Mouse (Mus musculus) stomach, embryonic 14.5 days (tissue): ENCODE results near the gene Uts2b. TPM values are rescaled to one million over a fixed set of nuclear protein-coding genes. Genes with fewer than 3 reads are reported as not detected.
"Not testable (repeated sequence)": the region's sequence is repeated elsewhere in the genome, so short reads cannot be mapped to it uniquely, and the experiment has no call there.

Experiments
- ATAC-seq: fragments of 200-750 bp; cut with Nextera tagmentation; 2 replicates; pipeline ENCODE4 v1.8.0; 2017; ENCODE audit warnings: low read depth, moderate TSS enrichment; ENCODE audit not compliant: insufficient number of reproducible peaks, insufficient read depth, low FRiP score
- H3K27ac ChIP-seq: fragments of 300-500 bp; sonication (generic); 2 replicates; pipeline ENCODE4 v1.5.1; 2014; ENCODE audit warnings: mild to moderate bottlenecking, low read length, moderate library complexity, mixed read lengths
- H3K27me3 ChIP-seq: fragments of 300-500 bp; sonication (generic); 2 replicates; pipeline ENCODE4 v1.6.1; 2014; ENCODE audit warnings: low read length, control low read depth, mixed read lengths; ENCODE audit not compliant: control insufficient read depth, insufficient read depth
- H3K36me3 ChIP-seq: fragments of 300-500 bp; sonication (generic); 2 replicates; pipeline ENCODE4 v1.6.1; 2014; ENCODE audit warnings: mild to moderate bottlenecking, control low read depth, low read length, moderate library complexity, mixed read lengths; ENCODE audit not compliant: control insufficient read depth, insufficient read depth
- H3K4me1 ChIP-seq: fragments of 300-500 bp; sonication (generic); 2 replicates; pipeline ENCODE4 v1.6.1; 2014; ENCODE audit warnings: low read length, control low read depth, mixed read lengths; ENCODE audit not compliant: control insufficient read depth, insufficient read depth
- H3K4me2 ChIP-seq: fragments of 300-500 bp; sonication (generic); replicated peaks from 2 replicates; pipeline ENCODE4 v1.6.1; 2014; ENCODE audit warnings: low read depth, low read length, control low read depth
- H3K4me3 ChIP-seq: fragments of 300-500 bp; sonication (generic); 2 replicates; pipeline ENCODE4 v1.5.1; 2014; ENCODE audit warnings: low read depth, low read length, control low read depth
- H3K9ac ChIP-seq: fragments of 300-500 bp; sonication (generic); replicated peaks from 2 replicates; pipeline ENCODE4 v1.6.1; 2014; ENCODE audit warnings: low read depth, mild to moderate bottlenecking, control low read depth, low read length, moderate library complexity, mixed read lengths
- H3K9me3 ChIP-seq: fragments of 300-500 bp; sonication (generic); 2 replicates; pipeline ENCODE4 v1.6.1; 2016; ENCODE audit warnings: low read depth, low read length, control low read depth; ENCODE audit not compliant: control insufficient read depth
- WGBS: fragments of 180-500 bp; shearing (Covaris S2); extraction: QIAGEN DNeasy Blood & Tissue Kit; methylation state at CpG from one replicate; pipeline ENCODE4 v1.1.7; 2014; 5-methylcytosine and 5-hydroxymethylcytosine counted together
- polyA plus RNA-seq: library from polyadenylated mRNA; unstranded; fragments of >200 nt; fragmentation: Nextera tagmentation; extraction: Ambion mirVana; gene quantifications from 2 replicates; pipeline ENCODE4 v1.2.1, GENCODE M21; 2014

Uts2b gene
- polyA plus RNA-seq, 1 experiment from 2014 or later = not detected

- no peak for ATAC-seq
- 88% methylated on average over 7 of the region's 7 CpGs for WGBS
- Histone ChIP-seq H3K9me3 (no peaks in the 10 kb centered on the region), H3K36me3 (no peaks in the 10 kb centered on the region), H3K4me2 (no peak overlapping the region), H3K4me3 (no peak overlapping the region), H3K9ac (no peak overlapping the region), H3K27ac (no peak overlapping the region), H3K27me3 (no peaks in the 10 kb centered on the region), H3K4me1 (no peaks in the 10 kb centered on the region)
Observed at GRCm38 (mm10) chr16:27349878-27350532, 20.0 kb downstream of the Uts2b start.

GRCm38 (mm10) chr16:27349235-27349634, 20.8 kb downstream of the Uts2b start:
- 97% methylated on average over 2 of the region's 2 CpGs for WGBS
- H3K4me3 ChIP-seq = no peak overlapping the region
- no peaks in the 10 kb centered on the region for H3K27me3 ChIP-seq
- no peak overlapping the region for H3K9ac ChIP-seq
- H3K27ac ChIP-seq = no peak overlapping the region
- no peaks in the 10 kb centered on the region for H3K4me1 ChIP-seq
- no peak overlapping the region for H3K4me2 ChIP-seq
- ATAC-seq = no peak
- H3K9me3 ChIP-seq = no peaks in the 10 kb centered on the region
- no peaks in the 10 kb centered on the region for H3K36me3 ChIP-seq

DNA sequence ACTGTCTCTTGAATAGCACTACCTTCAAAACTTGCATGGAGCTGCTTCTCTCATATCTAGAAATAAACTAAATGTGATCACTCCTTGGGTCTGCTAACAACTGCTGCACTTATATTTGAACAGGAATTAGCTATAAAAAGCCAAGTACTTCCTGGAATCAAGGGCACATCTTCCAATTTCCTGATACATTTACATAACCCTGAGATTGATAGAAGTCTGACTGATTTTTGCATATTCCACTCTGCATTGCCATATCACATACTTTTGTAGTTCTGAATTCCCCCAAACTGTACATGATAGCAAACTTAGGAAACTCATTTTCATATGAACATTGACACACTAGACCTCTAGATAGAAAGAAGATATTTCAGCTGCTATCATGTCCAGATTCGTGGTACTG, 21.7 kb downstream of the Uts2b start:
- no peaks in the 10 kb centered on the region for H3K27me3 ChIP-seq
- H3K9ac ChIP-seq = no peak overlapping the region
- H3K4me1 ChIP-seq = no peaks in the 10 kb centered on the region
- H3K4me3 ChIP-seq = no peak overlapping the region
- H3K27ac ChIP-seq = no peak overlapping the region
- ATAC-seq = no peak
- no peaks in the 10 kb centered on the region for H3K9me3 ChIP-seq
- WGBS = 65% methylated on average over 1 of the region's 1 CpGs
- no peaks in the 10 kb centered on the region for H3K36me3 ChIP-seq
- no peak overlapping the region for H3K4me2 ChIP-seq

GRCm38 (mm10) chr16:27347521-27347920, 22.5 kb downstream of the Uts2b start:
- Histone ChIP-seq H3K27me3 (no peaks in the 10 kb centered on the region), H3K9ac (no peak overlapping the region), H3K27ac (no peak overlapping the region), H3K9me3 (no peaks in the 10 kb centered on the region), H3K4me3 (no peak overlapping the region), H3K4me2 (no peak overlapping the region), H3K4me1 (no peaks in the 10 kb centered on the region), H3K36me3 (no peaks in the 10 kb centered on the region)
- WGBS = 65% methylated on average over 3 of the region's 3 CpGs
- no peak for ATAC-seq

GRCm38 (mm10) chr16:27326463-27326862, 43.6 kb downstream of the Uts2b start:
- H3K36me3 ChIP-seq = no peaks in the 10 kb centered on the region
- no peaks in the 10 kb centered on the region for H3K4me1 ChIP-seq
- no peak overlapping the region for H3K9ac ChIP-seq
- no peaks in the 10 kb centered on the region for H3K27me3 ChIP-seq
- no peak for ATAC-seq
- no peaks in the 10 kb centered on the region for H3K9me3 ChIP-seq
- H3K27ac ChIP-seq = no peak overlapping the region
- no peak overlapping the region for H3K4me3 ChIP-seq
- 89% methylated on average over 2 of the region's 2 CpGs for WGBS
- H3K4me2 ChIP-seq = no peak overlapping the region

DNA sequence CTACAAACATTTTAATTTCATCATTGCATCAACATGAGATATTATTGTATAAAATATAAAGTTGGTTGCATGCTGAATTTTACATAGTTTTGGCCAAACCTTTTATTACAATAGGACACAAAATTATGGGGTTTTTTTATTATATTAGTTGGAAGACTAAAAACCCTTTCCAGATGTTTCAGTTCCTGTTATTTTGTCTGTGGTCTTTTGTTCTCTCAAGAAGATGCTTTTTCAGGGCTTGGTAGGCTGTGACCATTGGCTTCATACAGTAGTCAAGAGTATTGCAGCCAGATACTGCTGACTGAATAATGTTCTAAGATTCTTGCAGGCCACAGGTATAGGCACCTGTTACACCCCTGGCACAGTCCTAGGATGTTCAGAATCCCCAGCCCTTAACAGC, 48.0 kb downstream of the Uts2b start:
- H3K4me1 ChIP-seq = no peaks in the 10 kb centered on the region
- H3K9me3 ChIP-seq = no peaks in the 10 kb centered on the region
- no peak for ATAC-seq
- H3K36me3 ChIP-seq = no peaks in the 10 kb centered on the region
- no peak overlapping the region for H3K9ac ChIP-seq
- H3K27ac ChIP-seq = no peak overlapping the region
- H3K4me3 ChIP-seq = no peak overlapping the region
- no peak overlapping the region for H3K4me2 ChIP-seq
- no peaks in the 10 kb centered on the region for H3K27me3 ChIP-seq

- Histone ChIP-seq H3K27me3 (no peaks in the 10 kb centered on the region), H3K27ac (no peak overlapping the region), H3K4me3 (no peak overlapping the region), H3K36me3 (no peaks in the 10 kb centered on the region), H3K4me2 (no peak overlapping the region), H3K9me3 (no peaks in the 10 kb centered on the region), H3K9ac (no peak overlapping the region), H3K4me1 (no peaks in the 10 kb centered on the region)
- ATAC-seq = no peak
- 71% methylated on average over 1 of the region's 1 CpGs for WGBS
Observed at GRCm38 (mm10) chr16:27319099-27319498, 50.9 kb downstream of the Uts2b start.

GRCm38 (mm10) chr16:27307189-27307588, 62.9 kb downstream of the Uts2b start, which contains the start of gene Ostn:
Ostn (plus strand) TSS chr16:27307489.
- H3K4me3 ChIP-seq, H3K27ac ChIP-seq, H3K4me2 ChIP-seq, H3K4me1 ChIP-seq, H3K9me3 ChIP-seq, H3K27me3 ChIP-seq, H3K9ac ChIP-seq, H3K36me3 ChIP-seq, ATAC-seq: not testable (repeated sequence)
- WGBS = 67% methylated on average over 4 of the region's 4 CpGs
